Mouse (Mus musculus) liver, postnatal 0 days (tissue): ENCODE results near the gene Prpf40a.

ENCODE experiments used
- CTCF ChIP-seq: sonication (generic); IDR thresholded peaks from 2 replicates; pipeline ENCODE4 v1.5.1; 2016; ENCODE audit warnings: antibody characterized with exemption, low read depth
- EP300 ChIP-seq: IDR thresholded peaks from 2 replicates; pipeline ENCODE4 v1.6.1; 2016; ENCODE audit warnings: antibody characterized with exemption, low read depth, mild to moderate bottlenecking

GRCm38 (mm10) chr2:53105408-53105807 is 85.7 kb downstream of the Prpf40a start:
- TF ChIP-seq CTCF, result no peak
- TF ChIP-seq EP300, result no peak
